Mouse (Mus musculus): Measurements from ENCODE around the gene Lrrc32.

Gene Lrrc32

GRCm38 (mm10) chr7:98489131-98489530 lies at the start of gene Lrrc32:
Gene Lrrc32 (plus strand): TSS chr7:98489283.
- no peak for DNase-seq (ENCODE audit: low spot score)

GRCm38 (mm10) chr7:98439956-98440466 lies 49.1 kb upstream of the Lrrc32 start, which contains the start of gene Gucy2d:
Gene Gucy2d (plus strand): TSS chr7:98440416.
- no peak for DNase-seq (ENCODE audit: low spot score)

GRCm38 (mm10) chr7:98446873-98447272 lies 42.2 kb upstream of the Lrrc32 start:
- DNase-seq (ENCODE audit: low spot score) = no peak

- DNase-seq (ENCODE audit: low spot score) = peak; percentile 39
Measured at GRCm38 (mm10) chr7:98447585-98448308, 41.3 kb upstream of the Lrrc32 start.

GRCm38 (mm10) chr7:98448309-98448630 lies 40.8 kb upstream of the Lrrc32 start:
- no peak for DNase-seq (ENCODE audit: low spot score)

- DNase-seq (ENCODE audit: low spot score) = no peak
Measured at GRCm38 (mm10) chr7:98449696-98450095, 39.4 kb upstream of the Lrrc32 start.

- DNase-seq (ENCODE audit: low spot score) = no peak
Measured at GRCm38 (mm10) chr7:98454397-98455120, 34.5 kb upstream of the Lrrc32 start.

GRCm38 (mm10) chr7:98460319-98460718 lies 28.8 kb upstream of the Lrrc32 start:
- no peak for DNase-seq (ENCODE audit: low spot score)

- DNase-seq (ENCODE audit: low spot score) = no peak
Measured at GRCm38 (mm10) chr7:98469089-98469488, 20.0 kb upstream of the Lrrc32 start.

- no peak for DNase-seq (ENCODE audit: low spot score)
Measured at GRCm38 (mm10) chr7:98472529-98472928, 16.6 kb upstream of the Lrrc32 start.

- DNase-seq (ENCODE audit: low spot score) = no peak
Measured at GRCm38 (mm10) chr7:98474558-98474957, 14.5 kb upstream of the Lrrc32 start.

GRCm38 (mm10) chr7:98477153-98477552 lies 11.9 kb upstream of the Lrrc32 start:
- DNase-seq (ENCODE audit: low spot score) = no peak

GRCm38 (mm10) chr7:98480481-98480880 lies 8.6 kb upstream of the Lrrc32 start:
- no peak for DNase-seq (ENCODE audit: low spot score)

GRCm38 (mm10) chr7:98481066-98481734 lies 7.9 kb upstream of the Lrrc32 start:
- DNase-seq (ENCODE audit: low spot score) = peak; percentile 87

GRCm38 (mm10) chr7:98481861-98482260 lies 7.2 kb upstream of the Lrrc32 start:
- DNase-seq (ENCODE audit: low spot score) = no peak

- DNase-seq (ENCODE audit: low spot score) = peak; percentile 24
Measured at GRCm38 (mm10) chr7:98482551-98483267, 6.4 kb upstream of the Lrrc32 start.

GRCm38 (mm10) chr7:98483268-98483607 lies 5.8 kb upstream of the Lrrc32 start:
- no peak for DNase-seq (ENCODE audit: low spot score)

- DNase-seq (ENCODE audit: low spot score) = no peak
Measured at GRCm38 (mm10) chr7:98484878-98485277, 4.2 kb upstream of the Lrrc32 start.

- DNase-seq (ENCODE audit: low spot score) = no peak
Measured at GRCm38 (mm10) chr7:98485508-98485907, 3.6 kb upstream of the Lrrc32 start.

GRCm38 (mm10) chr7:98486471-98486917 lies 2.6 kb upstream of the Lrrc32 start:
- no peak for DNase-seq (ENCODE audit: low spot score)

- no peak for DNase-seq (ENCODE audit: low spot score)
Measured at GRCm38 (mm10) chr7:98487202-98487980, 1.7 kb upstream of the Lrrc32 start.

Data from lung, postnatal 25 days (tissue).